Mouse (Mus musculus) ES-E14 (cell line): ENCODE measurements around the gene Ccdc146.

Source experiments
- CHD2 ChIP-seq: IDR thresholded peaks from 2 replicates; pipeline ENCODE4 v1.6.1; 2014; ENCODE audit warnings: mild to moderate bottlenecking, low read depth, low read length, inconsistent platforms
- HCFC1 ChIP-seq: IDR thresholded peaks from 2 replicates; pipeline ENCODE4 v1.6.1; 2012; ENCODE audit warnings: low read length, inconsistent platforms, borderline replicate concordance; ENCODE audit not compliant: insufficient read depth
- ZC3H11A ChIP-seq: IDR thresholded peaks from 2 replicates; pipeline ENCODE4 v1.6.1; 2012; ENCODE audit warnings: low read depth, mild to moderate bottlenecking, inconsistent platforms, low read length, borderline replicate concordance
- ZNF384 ChIP-seq: IDR thresholded peaks from 2 replicates; pipeline ENCODE4 v1.6.1; 2012; ENCODE audit warnings: low read depth, low read length, inconsistent platforms

GRCm38 (mm10) chr5:21267090-21267489 lies 157.4 kb downstream of the Ccdc146 start:
- TF ChIP-seq HCFC1 (no peak), ZNF384 (no peak), ZC3H11A (no peak), CHD2 (no peak)
